Mouse (Mus musculus) intestine, embryonic 16.5 days (tissue): Measurements from ENCODE around the gene Wdfy3. TPM values are rescaled to one million over a fixed set of nuclear protein-coding genes. Genes with fewer than 3 reads are reported as not detected.
A peak's percentile ranks its signal among the peaks of the same experiment; 100 is the strongest.

Experiments
- ATAC-seq: fragments of 200-750 bp; cut with Nextera tagmentation; 2 replicates; pipeline ENCODE4 v1.8.0; 2017; ENCODE audit warnings: moderate TSS enrichment, moderate library complexity
- H3K27ac ChIP-seq: fragments of 300-500 bp; sonication (generic); 2 replicates; pipeline ENCODE4 v1.5.1; 2014; ENCODE audit warnings: mild to moderate bottlenecking, low read length
- H3K27me3 ChIP-seq: fragments of 300-500 bp; sonication (generic); replicated peaks from 2 replicates; pipeline ENCODE4 v1.6.1; 2014; ENCODE audit warnings: low read length, control low read depth, mixed read lengths; ENCODE audit not compliant: control insufficient read depth, insufficient read depth
- H3K36me3 ChIP-seq: fragments of 300-500 bp; sonication (generic); 2 replicates; pipeline ENCODE4 v1.6.1; 2014; ENCODE audit warnings: low read length, control low read depth; ENCODE audit not compliant: control insufficient read depth, insufficient read depth
- H3K4me1 ChIP-seq: fragments of 300-500 bp; sonication (generic); 2 replicates; pipeline ENCODE4 v1.6.1; 2014; ENCODE audit warnings: low read length, control low read depth, mixed read lengths; ENCODE audit not compliant: control insufficient read depth, insufficient read depth
- H3K4me2 ChIP-seq: fragments of 300-500 bp; sonication (generic); 2 replicates; pipeline ENCODE4 v1.6.1; 2014; ENCODE audit warnings: low read depth, low read length, control low read depth
- H3K4me3 ChIP-seq: fragments of 300-500 bp; sonication (generic); 2 replicates; pipeline ENCODE4 v1.5.1; 2014; ENCODE audit warnings: mild to moderate bottlenecking, low read length
- H3K9ac ChIP-seq: fragments of 300-500 bp; sonication (generic); 2 replicates; pipeline ENCODE4 v1.6.1; 2014; ENCODE audit warnings: low read depth, low read length
- H3K9me3 ChIP-seq: fragments of 300-500 bp; sonication (generic); 2 replicates; pipeline ENCODE4 v1.6.1; 2016; ENCODE audit warnings: low read length, control low read depth; ENCODE audit not compliant: control insufficient read depth
- WGBS: fragments of 180-500 bp; shearing (Covaris S2); extraction: QIAGEN DNeasy Blood & Tissue Kit; methylation state at CpG from one replicate; pipeline ENCODE4 v1.1.7; 2014; 5-methylcytosine and 5-hydroxymethylcytosine counted together
- polyA plus RNA-seq: library from polyadenylated mRNA; unstranded; fragments of >200 nt; fragmentation: Nextera tagmentation; extraction: Ambion mirVana; gene quantifications from 2 replicates; pipeline ENCODE4 v1.2.1, GENCODE M21; 2015

Wdfy3 gene
- polyA plus RNA-seq, 1 experiment from 2014 or later: 7.5 TPM

GRCm38 (mm10) chr5:101832991-101833390, 236.7 kb downstream of the Wdfy3 start:
- Histone ChIP-seq H3K9ac (no peak overlapping the region), H3K4me3 (no peak overlapping the region), H3K36me3 (peaks cover 7% of the 10 kb centered on the region; the same call in 1 of the 2 replicates), H3K27me3 (no peaks in the 10 kb centered on the region), H3K9me3 (no peaks in the 10 kb centered on the region), H3K4me1 (0 out of 2 replicates have a peak, but pooled peaks cover 6% of the 10 kb centered on the region), H3K27ac (no peak overlapping the region), H3K4me2 (no peak overlapping the region)
- WGBS: 86% methylated on average over 5 of the region's 5 CpGs
- no peak for ATAC-seq

GRCm38 (mm10) chr5:101832042-101832441, 237.7 kb downstream of the Wdfy3 start:
- Histone ChIP-seq H3K27ac (no peak overlapping the region), H3K36me3 (peaks cover 7% of the 10 kb centered on the region; the same call in 1 of the 2 replicates), H3K4me1 (peaks cover 7% of the 10 kb centered on the region), H3K9ac (no peak overlapping the region), H3K4me3 (no peak overlapping the region), H3K27me3 (no peaks in the 10 kb centered on the region), H3K9me3 (no peaks in the 10 kb centered on the region), H3K4me2 (no peak overlapping the region)
- 94% methylated on average over 6 of the region's 6 CpGs for WGBS
- no peak for ATAC-seq

GRCm38 (mm10) chr5:101830180-101830579, 239.5 kb downstream of the Wdfy3 start:
- Histone ChIP-seq H3K4me1 (peaks cover 18% of the 10 kb centered on the region), H3K27ac (peak overlapping the region; percentile 69), H3K9ac (no peak overlapping the region), H3K4me3 (no peak overlapping the region), H3K36me3 (peaks cover 2% of the 10 kb centered on the region; the same call in 1 of the 2 replicates), H3K4me2 (no peak overlapping the region), H3K9me3 (no peaks in the 10 kb centered on the region), H3K27me3 (no peaks in the 10 kb centered on the region)
- ATAC-seq: peak; percentile 80
- 63% methylated on average over 8 of the region's 8 CpGs for WGBS

- Histone ChIP-seq H3K36me3 (no peaks in the 10 kb centered on the region), H3K9me3 (no peaks in the 10 kb centered on the region), H3K4me1 (peaks cover 22% of the 10 kb centered on the region), H3K4me3 (no peak overlapping the region), H3K4me2 (no peak overlapping the region), H3K27me3 (no peaks in the 10 kb centered on the region), H3K27ac (no peak overlapping the region), H3K9ac (no peak overlapping the region)
- no peak for ATAC-seq
- 75% methylated on average over 3 of the region's 3 CpGs for WGBS
Measured at GRCm38 (mm10) chr5:101828932-101829331, 240.8 kb downstream of the Wdfy3 start.

- Histone ChIP-seq H3K36me3 (no peaks in the 10 kb centered on the region), H3K27me3 (no peaks in the 10 kb centered on the region), H3K4me1 (peaks cover 22% of the 10 kb centered on the region), H3K4me2 (no peak overlapping the region), H3K4me3 (no peak overlapping the region), H3K9me3 (no peaks in the 10 kb centered on the region), H3K9ac (no peak overlapping the region), H3K27ac (no peak overlapping the region)
- ATAC-seq: no peak
- 30% methylated on average over 12 of the region's 12 CpGs for WGBS
Measured at GRCm38 (mm10) chr5:101827477-101827876, 242.2 kb downstream of the Wdfy3 start.

GRCm38 (mm10) chr5:101826531-101826970, 243.2 kb downstream of the Wdfy3 start:
- ATAC-seq: peak; percentile 66
- H3K9ac ChIP-seq: peak overlapping the region; percentile 25

GRCm38 (mm10) chr5:101825111-101825911, 244.4 kb downstream of the Wdfy3 start:
- 0 out of 2 replicates have a peak overlapping the region, but pooled peaks have one; percentile 16 for H3K9ac ChIP-seq
- H3K4me2 ChIP-seq: no peak overlapping the region
- no peaks in the 10 kb centered on the region for H3K36me3 ChIP-seq
- no peak overlapping the region for H3K4me3 ChIP-seq
- 43% methylated on average over 13 of the region's 13 CpGs for WGBS
- H3K4me1 ChIP-seq: peaks cover 28% of the 10 kb centered on the region
- H3K9me3 ChIP-seq: no peaks in the 10 kb centered on the region
- peak overlapping the region; percentile 5; the same call in 1 of the 2 replicates for H3K27ac ChIP-seq
- ATAC-seq: no peak
- H3K27me3 ChIP-seq: no peaks in the 10 kb centered on the region

More at GRCm38 (mm10) chr5:101826531-101826970, 243.2 kb downstream of the Wdfy3 start:
- peak overlapping the region; percentile 28 for H3K4me3 ChIP-seq
- H3K4me2 ChIP-seq: peak overlapping the region; percentile 59
- H3K27ac ChIP-seq: peak overlapping the region; percentile 81
- peaks cover 25% of the 10 kb centered on the region for H3K4me1 ChIP-seq
- no peaks in the 10 kb centered on the region for H3K36me3 ChIP-seq
- WGBS: 8% methylated on average over 15 of the region's 15 CpGs
- no peaks in the 10 kb centered on the region for H3K27me3 ChIP-seq
- H3K9me3 ChIP-seq: no peaks in the 10 kb centered on the region

GRCm38 (mm10) chr5:101822311-101822670, 247.4 kb downstream of the Wdfy3 start:
- H3K4me1 ChIP-seq: peaks cover 22% of the 10 kb centered on the region
- no peaks in the 10 kb centered on the region for H3K9me3 ChIP-seq
- no peak overlapping the region for H3K4me2 ChIP-seq
- no peaks in the 10 kb centered on the region for H3K36me3 ChIP-seq
- H3K9ac ChIP-seq: no peak overlapping the region
- H3K27me3 ChIP-seq: no peaks in the 10 kb centered on the region
- WGBS: 47% methylated on average over 6 of the region's 6 CpGs
- peak overlapping the region; percentile 75 for H3K27ac ChIP-seq
- H3K4me3 ChIP-seq: no peak overlapping the region
- ATAC-seq: no peak

GRCm38 (mm10) chr5:101821491-101822310, 248.0 kb downstream of the Wdfy3 start:
- peaks cover 17% of the 10 kb centered on the region for H3K4me1 ChIP-seq
- 0 out of 2 replicates have a peak overlapping the region, but pooled peaks have one; percentile 7 for H3K9ac ChIP-seq
- peak overlapping the region; percentile 75 for H3K27ac ChIP-seq
- 59% methylated on average over 17 of the region's 17 CpGs for WGBS
- no peak overlapping the region for H3K4me3 ChIP-seq
- H3K27me3 ChIP-seq: no peaks in the 10 kb centered on the region
- no peaks in the 10 kb centered on the region for H3K36me3 ChIP-seq
- ATAC-seq: peak; percentile 63
- H3K4me2 ChIP-seq: peak overlapping the region; percentile 7; the same call in 1 of the 2 replicates
- H3K9me3 ChIP-seq: no peaks in the 10 kb centered on the region
